Mouse (Mus musculus) embryo, embryonic 11 days (tissue): ENCODE measurements around the gene Cpeb3.
"Not testable (repeated sequence)": the region's sequence is repeated elsewhere in the genome, so short reads cannot be mapped to it uniquely, and the experiment has no call there.

ENCODE experiments used
- DNase-seq: peaks from one replicate; pipeline ENCODE4 v3.0.0-alpha.2; 2015

Cpeb3 gene

DNA sequence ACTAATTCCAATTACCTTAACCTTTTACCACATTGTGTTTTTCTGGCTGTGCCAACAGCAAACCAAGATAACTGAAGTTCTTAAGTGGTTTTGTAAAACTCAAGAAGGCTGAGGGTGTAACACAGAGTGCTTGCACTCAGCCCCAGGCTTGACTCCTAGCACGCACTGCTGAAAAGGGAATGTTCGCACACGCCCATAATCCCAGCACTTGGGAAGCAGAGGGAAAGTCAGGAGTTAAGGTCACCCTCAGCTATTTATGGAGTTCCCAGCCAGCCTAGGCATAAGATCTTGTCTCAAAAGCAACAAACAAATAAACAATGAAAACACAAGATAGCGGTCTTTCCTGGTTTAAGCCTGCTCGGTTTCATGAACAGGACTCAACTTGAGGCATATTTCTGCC lies 63.0 kb downstream of the Cpeb3 start:
- DNase-seq = no peak

DNA sequence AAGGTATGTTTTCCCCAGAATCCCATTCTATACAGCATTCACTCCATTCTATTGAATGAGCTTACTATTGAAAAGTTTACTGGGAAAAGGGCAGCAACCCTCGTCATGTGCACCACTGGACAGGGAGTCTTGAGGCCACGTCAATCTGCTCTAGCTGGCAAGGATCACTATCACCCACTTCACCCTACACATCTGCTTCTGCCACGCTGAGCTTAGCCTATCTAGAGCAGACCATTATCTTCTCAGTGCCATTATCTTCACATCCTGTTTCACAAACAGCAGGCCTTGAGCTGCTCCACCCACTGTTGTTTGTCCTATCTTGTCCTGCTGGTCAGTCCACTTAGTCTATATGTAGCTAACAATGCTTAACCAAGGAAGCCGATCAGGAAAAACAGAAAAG lies 66.8 kb downstream of the Cpeb3 start:
- DNase-seq = no peak

DNA sequence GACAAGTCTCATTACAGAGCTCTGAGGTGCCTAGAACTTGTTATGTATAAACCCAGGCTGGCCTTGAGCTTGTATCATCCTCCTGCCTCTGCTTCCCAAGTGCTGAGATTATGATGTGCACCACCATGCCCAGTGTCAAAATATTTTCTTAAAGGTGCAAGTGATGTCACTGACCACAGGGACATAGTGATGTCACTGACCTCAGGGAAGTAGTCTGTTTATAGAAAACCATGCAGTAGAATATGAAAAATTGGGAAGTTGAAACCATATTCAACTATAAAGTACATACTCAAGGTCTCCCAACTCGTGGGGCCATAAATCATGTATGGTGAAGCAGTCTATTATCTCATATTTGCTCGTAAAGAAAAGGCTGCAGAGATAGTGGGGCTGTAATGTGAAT lies 71.3 kb downstream of the Cpeb3 start:
- no peak for DNase-seq

DNA sequence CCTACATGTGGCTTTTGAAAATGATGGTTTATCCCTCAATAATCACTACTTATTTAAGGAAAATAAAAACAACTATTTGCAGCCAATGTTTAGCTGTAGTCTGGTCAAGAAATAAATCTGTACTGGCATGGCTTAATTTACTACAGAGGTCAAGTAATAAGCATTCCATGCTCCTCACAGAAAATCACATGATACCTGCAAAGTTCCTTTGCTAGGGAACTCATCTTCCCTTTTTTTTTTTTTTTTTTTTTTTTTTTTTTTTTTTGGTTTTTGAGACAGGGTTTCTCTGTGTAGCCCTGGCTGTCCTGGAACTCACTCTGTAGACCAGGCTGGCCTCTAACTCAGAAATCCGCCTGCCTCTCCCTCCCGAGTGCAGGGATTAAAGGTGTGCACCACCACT lies 72.9 kb downstream of the Cpeb3 start:
- not testable (repeated sequence) for DNase-seq

DNA sequence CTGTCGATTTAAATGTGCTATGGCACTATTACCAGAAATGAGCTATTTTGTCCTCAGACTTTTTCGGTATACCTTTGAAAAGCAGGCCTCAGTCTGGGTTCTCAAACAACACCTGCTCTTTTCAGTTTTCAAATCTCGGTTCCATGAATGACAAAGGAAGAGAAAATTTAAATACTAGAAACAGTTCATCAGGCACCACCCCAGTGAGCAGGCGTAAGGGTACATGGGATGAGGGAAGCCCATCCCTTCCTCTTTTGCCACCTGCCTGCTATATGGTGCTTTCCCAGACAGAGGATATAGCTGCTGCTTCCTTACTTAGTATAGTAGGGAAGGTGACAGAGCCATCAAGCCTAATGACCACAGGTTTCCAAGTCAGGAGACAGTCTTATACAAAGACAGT lies 74.7 kb downstream of the Cpeb3 start:
- no peak for DNase-seq

DNA sequence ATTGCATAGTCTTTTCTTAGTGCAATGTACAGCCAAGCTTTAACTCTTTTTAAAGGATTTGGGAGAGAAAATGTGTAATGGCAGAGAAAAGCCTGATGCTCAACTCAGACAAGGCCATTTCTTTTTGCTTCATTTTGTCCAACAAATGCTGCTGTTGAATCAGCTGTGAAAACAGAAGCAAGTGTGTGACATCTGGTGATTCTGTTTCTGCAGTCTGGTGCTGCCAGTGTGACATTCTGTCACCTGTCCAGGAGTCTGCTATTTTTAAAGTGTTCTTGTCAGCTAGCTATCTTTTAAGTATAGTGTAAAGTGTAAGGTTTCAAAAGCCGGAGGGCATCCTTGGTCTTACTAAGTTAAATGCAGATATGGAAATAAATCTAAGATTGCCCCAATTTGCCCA lies 76.7 kb downstream of the Cpeb3 start:
- DNase-seq = no peak

DNA sequence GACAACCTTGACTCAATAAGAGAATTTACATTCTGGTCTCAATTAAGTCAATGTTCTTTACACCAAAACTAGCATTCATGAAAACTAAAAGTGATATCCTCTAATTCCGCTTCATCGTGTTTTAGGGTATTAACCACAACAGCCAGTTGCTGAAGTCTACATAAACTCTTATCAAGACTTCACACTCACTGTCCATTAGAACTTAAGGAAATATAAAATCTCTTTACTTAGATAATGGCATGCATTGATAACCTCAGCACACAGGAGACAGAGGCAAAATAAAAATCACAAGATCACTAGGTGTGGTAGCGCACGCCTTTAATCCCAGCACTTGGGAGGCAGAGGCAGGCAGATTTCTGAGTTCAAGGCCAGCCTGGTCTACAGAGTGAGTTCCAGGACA lies 79.9 kb downstream of the Cpeb3 start:
- no peak for DNase-seq

DNA sequence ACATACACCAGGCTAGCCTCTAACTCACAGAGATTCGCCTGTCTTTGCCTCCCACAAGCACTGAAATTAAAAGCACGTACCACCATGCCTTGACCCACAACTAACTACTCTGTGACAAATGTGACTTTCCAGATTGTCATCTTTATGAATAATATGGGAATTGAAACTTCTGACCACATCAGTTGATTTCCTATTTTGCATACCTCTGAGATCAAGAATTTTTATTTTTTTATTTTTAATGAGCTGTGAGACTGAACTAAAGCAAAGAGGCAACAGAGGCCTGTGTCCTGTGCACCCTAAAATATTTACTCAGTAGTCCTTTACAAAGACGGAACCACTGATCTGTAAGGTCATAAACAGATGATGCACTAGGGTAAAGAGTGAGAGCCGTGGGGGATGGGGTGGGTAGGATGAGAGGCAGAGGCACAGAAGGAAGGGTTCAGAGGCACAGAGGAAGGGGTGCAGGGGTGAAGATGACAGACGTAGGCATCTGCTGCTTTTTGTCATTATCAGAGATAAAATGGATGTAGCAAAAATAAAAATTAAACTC lies 81.3 kb downstream of the Cpeb3 start:
- no peak for DNase-seq

DNA sequence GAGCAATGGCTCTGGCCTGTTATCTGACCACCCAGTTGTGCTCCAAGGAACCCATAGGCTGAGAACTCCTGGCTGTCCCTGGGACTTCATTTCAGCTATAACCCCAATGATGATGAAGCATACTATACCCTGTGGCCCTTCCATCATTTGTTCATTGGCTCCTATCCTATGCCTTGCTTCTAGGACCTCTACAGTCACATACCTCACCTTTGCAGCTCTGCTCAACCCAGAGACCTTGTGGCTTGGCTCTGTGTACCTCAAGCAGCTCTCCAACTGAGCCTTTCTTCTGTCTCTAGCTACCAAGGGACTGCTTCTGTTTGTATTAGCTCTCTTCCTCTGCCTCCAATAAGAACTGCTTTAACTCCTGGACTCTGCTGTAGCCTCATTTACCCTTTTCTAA lies 83.4 kb downstream of the Cpeb3 start:
- DNase-seq = no peak

DNA sequence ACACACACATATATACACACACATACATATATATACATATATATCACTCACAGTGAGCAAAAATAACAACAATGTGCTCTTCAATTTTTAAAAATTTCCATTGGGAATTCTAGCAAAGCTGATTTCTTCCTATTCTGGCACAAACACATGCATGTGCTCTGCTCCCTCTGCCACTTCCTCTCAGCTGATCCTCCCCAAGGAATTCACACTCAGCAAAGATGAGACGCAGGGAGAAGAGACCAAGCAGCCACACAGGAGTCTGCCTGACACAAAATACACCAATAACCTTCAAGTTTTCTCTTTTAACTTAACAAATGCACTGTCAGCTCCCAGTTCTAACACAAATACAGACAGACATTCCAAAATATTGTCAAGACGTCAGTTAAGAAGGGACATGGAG lies 89.1 kb downstream of the Cpeb3 start:
- DNase-seq = no peak

DNA sequence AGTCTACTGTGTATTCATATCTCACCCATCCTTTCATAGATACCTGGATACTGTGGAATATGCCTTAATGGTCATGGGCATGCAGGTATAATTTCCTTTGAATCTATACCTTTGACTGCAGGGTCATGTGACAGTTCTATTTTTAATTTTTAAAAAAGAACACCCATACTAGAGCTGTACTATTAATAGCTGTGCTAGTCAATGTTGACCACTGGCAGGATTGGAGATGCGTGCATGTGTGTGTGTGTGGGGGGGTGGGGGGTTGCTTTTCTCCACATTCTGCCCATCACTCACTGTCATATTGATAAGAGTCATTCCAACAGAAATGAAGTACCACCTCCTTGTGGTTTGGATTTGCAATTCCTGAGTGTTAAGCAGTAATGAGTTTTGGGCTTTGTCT lies 92.6 kb downstream of the Cpeb3 start:
- DNase-seq = no peak

DNA sequence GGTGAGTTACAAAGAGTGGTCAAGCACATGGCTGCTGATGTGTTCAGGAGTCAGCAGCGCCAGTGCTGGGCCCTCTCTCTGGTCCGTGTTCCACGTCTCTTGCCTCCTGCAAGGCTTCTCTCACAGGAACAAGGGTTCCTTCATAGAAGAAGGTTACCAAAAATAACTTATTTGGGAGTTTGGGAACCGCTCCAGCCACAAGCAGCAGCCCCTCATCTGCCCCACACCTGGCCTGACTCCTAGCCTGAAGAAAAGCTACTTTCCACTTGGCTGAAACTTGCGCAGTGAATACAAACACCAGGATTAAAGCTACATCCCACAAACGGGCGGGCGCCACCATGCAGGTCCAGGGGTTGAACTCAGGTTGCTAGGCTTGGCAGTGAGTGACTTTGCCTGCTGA lies 93.0 kb downstream of the Cpeb3 start:
- no peak for DNase-seq

DNA sequence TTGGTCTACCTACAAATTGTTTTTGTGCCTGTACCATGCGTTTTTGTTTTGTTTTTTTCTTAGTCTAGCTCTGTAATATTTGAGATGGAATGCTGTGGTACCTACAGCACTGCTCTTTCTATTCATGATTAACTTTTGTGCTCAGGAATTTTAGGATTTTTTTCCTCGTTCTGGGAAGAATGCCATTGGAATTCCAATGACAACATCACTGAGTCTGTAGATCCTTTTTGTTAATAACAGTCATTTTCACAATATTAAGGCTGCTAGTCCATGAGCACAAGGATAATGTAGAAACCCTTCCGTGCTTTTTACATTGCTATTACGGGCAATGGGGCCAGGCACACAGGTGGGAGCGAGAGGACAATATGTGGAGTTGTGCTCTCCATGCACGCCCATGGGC lies 96.6 kb downstream of the Cpeb3 start:
- DNase-seq = no peak

DNA sequence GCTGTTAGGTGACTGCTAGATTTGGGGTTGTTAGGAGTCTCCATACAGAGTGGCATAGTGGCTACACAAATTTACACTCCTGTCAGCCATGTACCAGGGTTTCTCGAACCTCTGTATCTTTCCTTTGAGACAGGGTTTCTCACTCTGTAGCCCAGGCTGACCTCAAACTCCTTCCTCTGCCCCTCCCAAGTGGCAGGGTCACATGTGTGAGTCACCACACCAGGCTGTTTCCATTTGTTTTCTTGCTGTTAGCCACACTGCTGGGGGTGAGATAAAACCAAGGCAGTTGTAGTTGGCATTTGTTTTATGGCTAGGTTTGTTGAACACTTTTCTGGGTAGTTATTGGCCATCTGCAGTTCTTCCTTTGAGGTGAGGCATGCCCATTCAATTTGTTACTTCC lies 97.9 kb downstream of the Cpeb3 start:
- DNase-seq = no peak

DNA sequence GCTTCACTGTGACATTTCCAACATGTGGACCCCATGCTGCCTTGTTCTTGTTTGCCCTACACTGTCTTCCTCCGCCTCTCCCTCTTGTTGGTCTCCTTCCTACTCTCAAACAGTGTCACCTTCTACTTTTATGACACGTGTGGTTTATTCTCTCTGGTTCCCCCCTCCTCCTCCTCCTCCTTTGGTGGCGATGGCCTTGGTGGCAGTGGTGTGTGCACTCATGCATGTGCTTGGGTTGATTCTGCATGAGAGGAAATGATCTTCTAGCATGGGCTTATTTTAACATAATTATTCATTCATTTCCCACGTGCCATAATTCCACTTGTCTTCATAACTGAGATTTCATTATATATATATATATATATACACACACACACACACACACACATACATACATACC lies 98.5 kb downstream of the Cpeb3 start:
- DNase-seq = no peak

DNA sequence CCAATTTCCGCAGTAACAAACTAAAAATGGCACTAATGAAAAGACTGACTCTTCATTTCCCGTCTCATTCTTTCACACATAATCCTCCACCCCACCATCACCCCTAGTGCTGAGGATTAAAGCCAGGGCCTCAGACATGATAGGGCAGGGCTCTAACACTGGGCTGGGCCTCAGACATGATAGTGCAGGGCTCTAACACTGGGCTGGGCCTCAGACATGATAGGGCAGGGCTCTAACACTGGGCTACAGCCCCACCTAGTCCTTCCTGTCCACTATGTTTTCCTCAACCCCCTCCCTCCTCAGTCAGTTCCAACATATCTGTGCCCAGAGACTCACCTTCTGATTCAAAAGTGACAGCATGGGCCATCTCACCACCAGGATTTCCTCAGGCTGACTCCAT lies 107.7 kb downstream of the Cpeb3 start:
- no peak for DNase-seq

DNA sequence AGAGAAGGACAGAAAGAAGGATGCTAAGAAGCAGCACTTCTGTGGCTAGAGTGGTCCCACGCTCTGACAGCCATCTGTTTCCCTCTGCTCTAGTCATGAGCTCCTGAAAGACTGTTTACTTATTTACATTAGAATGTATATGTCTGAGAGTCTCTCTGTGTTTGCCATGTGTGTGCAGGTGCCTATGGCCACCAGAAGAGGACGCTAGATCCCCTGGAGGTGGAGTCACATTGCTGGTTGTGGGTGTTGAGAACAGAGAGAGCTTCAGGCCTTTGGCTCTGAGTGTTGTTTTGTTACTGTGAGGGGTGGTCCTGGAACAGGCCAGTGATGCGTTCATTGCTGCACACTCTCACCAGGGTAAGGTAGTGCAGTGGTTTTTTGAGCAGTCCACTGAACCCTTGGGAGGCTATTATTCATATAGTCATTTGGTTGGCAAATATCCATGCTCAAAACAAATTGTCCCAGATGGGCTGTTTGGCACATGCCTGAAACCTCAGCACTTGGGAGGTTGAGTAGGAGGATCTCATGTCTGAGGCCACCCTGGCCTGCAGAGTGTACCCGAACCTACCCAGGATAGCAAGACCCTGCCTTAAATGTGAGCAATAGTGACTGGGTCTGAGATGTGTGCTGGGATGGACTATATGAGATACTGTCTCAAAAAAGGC lies 112.6 kb downstream of the Cpeb3 start:
- no peak for DNase-seq

DNA sequence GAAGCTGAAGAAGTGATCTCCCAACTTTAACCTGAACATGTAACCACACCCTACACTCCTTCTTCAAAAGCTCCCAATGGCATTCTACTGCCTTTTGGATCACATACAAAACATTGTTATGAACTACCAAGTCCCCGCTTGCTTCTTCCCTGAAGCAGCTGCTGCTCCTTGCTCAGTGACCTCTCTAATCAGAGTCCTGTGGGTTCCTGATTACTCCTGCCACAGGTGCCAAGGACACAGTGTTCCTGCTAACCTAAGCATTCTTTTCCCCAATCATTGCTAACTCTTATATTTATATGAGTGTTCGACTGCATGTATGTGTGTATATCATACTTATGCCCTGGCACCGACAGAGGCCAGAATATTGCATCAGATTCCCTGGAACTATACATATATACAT lies 115.2 kb downstream of the Cpeb3 start:
- DNase-seq = no peak

DNA sequence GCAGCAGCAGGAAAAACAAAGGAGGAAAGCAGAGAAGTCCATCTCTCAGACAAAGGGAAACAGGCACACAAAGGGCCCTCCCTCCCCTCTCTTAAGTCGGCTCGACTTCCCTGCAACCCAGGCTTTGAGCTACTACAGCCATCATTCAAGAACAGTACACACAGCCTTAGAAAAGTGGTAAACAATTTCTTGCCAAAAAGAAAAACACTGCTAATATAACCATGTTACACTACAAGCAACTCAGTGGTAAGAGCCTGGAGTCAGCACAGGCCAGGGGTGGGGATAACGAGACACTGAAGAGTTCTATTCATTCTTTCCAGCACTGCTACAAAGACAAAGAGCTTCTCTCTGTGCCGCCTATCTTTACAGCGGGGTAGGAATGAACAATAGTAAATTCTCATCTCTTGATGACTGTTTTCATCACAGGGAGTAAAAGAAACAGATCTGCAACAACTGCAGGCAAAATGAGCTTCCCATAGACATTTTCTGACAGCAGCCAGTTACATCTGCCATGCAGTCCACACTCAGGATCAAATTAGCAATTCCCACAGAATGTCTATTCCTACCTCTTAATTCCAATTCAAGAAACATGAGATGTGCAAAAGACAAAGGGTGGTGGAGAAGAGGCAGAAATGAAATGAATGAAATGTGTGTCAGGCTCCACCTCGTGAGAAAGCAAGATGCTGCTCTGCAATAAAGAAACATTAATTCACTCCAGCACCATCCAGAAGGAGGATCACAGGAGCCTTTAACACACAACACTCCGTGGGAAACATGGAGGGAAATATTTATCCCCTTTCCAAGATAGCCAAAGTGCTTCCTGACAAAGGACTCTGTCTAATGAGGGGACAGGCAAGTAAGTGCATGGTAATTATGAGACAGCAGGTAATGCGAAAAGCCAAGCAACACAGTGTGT lies 118.0 kb downstream of the Cpeb3 start:
- no peak for DNase-seq

DNA sequence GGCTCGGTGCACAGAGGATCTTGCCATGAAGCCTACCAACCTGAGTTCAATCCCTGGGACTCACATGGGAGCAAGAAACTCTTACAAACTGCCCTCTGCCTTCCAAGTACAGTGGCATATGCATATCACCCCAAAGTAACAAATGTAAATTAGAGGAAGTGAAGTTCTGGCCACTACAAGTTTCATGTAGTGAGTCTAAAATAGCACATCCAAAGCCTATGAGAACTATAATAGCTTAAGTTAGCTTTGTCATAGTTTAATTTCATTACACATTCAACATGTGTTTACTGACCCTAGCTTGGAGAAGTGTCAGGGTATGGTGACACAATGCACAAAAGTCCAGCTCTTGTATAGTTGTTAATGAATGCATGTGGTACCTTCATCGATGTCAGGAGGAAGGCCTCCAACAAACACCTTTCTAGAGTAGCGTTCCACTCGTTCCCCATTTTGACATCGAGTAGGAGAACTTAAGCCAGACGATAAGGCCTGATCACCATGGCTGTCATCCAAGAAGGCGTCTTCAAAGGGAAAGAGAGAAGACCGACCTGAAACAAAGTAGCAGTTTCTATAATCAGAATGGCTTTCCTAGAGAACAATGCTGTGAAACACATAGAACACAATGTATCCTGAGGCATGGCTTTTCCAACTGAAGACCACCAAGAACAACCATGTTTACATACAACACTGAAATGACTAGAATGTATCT lies 120.2 kb downstream of the Cpeb3 start:
- no peak for DNase-seq

DNA sequence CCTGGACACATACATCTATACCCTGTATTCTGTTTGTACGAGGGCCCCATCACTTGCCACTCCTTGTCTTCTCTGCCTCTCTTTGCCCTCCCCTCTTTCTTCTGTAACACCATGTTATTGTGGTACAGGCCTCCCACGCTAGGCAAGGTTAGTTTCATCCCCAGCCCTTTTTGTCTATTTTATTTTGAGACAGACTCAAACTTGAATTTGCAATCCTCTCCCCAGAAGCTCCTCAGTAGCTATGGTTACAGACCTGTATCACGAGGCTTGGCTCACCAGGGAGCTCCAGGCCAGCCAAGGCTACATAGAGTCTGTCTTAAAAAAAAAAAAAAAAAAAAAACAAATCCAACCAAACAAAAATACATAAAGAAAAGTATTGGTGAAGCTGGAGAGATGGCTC lies 123.9 kb downstream of the Cpeb3 start:
- no peak for DNase-seq

DNA sequence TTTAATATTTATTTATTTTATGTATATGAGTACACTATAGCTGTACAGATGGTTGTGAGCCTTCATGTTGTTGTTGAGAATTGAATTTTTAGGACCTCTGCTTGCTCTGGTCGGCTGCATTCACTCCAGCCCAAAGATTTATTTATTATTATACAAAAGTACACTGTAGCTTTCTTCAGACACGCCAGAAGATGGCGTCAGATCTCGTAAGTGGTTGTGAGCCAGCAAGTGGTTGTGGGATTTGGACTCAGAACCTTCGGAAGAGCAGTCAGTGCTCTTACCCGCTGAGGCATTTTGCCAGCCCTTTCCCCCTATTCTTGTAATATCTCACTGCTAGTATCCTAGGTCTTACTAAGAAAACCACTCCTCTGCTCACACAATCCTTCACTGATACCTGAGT lies 126.9 kb downstream of the Cpeb3 start:
- no peak for DNase-seq

DNA sequence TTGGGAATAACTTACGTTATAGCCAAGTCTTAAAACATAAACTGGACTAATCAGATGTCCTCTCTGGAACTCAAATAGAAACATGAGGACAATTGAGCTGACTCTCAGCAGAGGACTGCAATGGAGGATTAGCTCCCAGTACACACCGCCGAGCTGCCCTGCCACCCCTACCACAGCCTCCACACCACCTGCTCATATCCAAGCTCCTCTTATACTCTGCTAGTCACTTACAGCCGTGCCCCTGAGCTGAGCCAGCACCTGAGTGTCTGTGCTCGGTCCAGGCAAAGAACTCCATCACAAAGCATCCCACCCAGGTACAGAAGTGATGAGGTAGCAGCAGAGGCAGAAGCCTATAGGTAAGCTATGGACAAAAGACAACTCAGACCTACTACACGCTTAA lies 129.2 kb downstream of the Cpeb3 start:
- DNase-seq = no peak

DNA sequence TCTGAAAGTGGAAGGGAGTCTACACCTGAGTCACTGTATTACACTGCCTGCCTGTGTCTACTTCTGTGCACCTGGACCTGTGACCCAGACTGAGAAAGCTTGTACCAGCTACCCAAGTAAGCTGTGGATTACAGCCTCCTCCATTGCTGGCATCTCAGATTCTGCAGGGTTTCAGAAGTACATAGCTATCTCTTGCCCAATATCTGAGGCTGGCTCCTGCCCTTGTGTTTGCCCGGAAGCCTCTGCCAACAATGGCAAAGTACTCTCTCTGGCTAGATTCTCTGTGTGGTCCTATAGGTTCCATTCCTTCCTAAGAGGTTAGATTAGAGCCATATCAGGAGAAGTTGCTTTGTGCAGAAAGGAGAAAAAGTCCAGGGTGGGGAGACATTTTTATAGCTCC lies 129.8 kb downstream of the Cpeb3 start:
- DNase-seq = no peak
